Mouse (Mus musculus) embryo, embryonic 10 days (tissue): Measurements from ENCODE around the gene Clta.
A peak's percentile ranks its signal among the peaks of the same experiment; 100 is the strongest.

Experiments
- DNase-seq: peaks from one replicate; pipeline ENCODE4 v3.0.0-alpha.2; 2015; ENCODE audit warnings: low spot score

Gene Clta

GRCm38 (mm10) chr4:44004126-44004525, at the start of gene Clta:
Gene Clta, plus strand, starts transcription at chr4:44004452.
- no peak for DNase-seq

DNA sequence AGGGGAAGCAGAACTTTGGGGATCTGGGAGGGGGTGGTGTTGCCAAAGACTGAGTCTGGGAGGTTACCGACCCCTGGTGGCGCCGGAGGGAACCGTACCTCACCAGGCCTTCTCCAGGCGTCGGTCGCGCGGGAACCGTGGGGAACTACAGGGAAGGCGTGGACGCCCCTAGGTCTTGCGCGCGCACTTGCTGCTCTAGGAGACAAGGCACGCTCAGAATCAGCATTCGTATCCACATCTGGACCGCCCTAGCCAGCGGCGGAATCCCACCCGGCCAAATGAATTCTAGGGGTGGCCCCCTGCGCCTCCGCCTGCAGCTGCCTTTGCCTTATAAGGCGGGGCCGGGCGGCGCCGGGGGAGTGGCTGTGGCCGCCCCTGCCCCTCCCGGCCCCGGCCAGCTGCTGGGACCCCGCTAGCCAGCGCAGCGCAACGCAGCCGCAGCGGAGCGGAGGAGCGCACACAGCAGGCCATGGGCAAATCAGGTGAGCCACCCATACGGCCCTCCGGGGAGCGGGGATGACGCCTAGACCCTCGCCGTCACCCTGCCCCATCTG, 46.9 kb upstream of the Clta start, which contains the start of gene Glipr2:
Glipr2 (plus strand) TSS at position 110 of the 554 bp plus-strand sequence.
- peak; percentile 93 for DNase-seq

GRCm38 (mm10) chr4:43957846-43958461, 46.3 kb upstream of the Clta start:
- peak; percentile 79 for DNase-seq

DNA sequence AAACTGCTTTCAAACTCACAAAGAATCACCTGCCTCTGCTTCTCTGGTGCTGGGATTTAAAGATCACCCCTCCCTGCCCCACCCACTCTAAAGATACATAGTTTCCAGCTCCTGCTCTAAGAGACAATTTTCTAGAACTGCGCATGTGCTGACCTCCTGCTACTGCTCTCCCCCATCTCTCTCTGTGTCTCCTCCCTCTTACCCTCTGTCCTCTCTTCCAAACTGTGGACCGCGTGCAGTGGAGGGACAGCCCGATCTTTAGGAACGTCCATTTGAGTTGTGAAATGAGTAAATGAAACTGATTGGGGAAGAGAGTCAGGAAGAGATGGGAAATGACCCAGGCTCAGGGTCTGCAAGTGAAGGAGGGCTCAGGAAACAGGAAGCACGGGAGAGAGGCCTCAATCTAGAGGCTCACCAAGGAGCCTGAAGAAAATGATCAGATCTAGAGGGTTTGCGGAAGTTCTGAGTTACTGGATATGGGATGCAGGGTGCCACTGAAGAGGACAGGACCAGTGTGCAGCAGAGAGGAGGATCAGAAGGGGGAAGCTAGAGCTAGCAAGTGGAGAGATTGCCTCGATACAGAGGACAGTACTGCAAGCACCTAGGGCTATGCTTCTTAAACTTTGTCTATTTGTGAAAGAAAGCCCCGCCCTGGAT, 44.6 kb upstream of the Clta start:
- DNase-seq, result no peak

- no peak for DNase-seq
These were observed 44.0 kb upstream of the Clta start for GRCm38 (mm10) chr4:43960207-43960606.

DNA sequence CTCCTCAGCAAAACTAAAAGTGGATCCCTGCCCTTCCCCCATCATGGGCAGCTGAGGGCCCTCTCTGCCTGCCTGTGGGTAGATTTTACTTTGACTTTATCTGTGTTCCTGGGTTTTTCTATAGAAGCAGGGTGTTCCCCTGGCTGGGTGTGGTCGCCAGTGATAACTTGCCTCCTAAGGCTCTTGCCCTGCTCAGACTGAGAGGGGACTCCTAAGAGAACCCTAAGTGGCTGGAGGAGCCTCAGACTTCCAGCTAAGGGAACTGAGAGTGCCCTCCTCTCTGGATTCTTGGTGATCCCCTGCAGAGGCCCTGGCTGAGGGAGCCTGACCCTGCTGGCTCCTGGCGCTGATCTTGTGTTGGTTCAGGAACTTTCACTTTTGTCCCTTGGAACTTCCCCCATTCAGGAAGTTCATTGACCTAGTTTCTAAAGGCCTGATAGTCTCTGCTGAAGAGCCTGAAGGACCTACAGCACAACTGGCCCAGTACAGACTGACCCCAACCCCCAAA, 39.9 kb upstream of the Clta start:
- DNase-seq, result no peak

DNA sequence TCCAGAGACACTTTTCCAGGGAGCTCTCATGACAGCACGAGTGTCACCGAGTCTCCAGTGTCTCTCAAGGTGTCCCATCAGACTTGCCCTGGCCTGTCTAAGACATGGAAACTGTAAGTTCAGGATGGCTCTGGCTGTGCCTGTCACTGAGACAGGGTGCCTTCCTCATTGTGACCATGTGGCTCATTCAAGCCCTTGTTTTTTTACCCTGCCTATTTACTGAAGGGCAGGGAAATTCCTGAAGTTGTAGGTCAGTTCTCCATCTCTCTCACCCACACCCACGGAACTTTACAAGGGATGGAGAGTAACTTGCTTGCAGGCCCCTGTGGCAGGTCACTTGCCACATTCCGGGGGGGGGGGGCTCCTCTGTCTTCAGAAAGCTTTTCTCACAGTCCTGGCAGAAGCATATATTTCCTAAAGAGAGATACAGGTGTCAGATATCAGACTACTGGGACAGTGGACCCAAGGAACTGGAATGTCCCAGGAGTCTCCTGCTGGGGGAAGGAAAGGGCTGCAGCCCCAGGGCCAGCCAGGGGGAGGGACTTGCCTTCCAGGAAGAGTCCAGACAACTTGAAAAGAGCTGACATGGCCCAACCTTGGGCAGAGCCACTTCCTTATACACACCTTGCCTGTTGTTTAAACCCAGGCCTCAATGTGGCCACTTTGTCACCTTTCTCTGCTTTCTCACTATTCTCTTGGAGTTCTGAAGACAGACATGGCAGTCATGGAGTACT, 39.1 kb upstream of the Clta start:
- no peak for DNase-seq

GRCm38 (mm10) chr4:43965856-43966535, 38.3 kb upstream of the Clta start:
- DNase-seq, result no peak

GRCm38 (mm10) chr4:43968650-43969049, 35.6 kb upstream of the Clta start:
- peak; percentile 20 for DNase-seq

- DNase-seq, result peak; percentile 34
These were observed 34.9 kb upstream of the Clta start for GRCm38 (mm10) chr4:43969373-43969772.

DNA sequence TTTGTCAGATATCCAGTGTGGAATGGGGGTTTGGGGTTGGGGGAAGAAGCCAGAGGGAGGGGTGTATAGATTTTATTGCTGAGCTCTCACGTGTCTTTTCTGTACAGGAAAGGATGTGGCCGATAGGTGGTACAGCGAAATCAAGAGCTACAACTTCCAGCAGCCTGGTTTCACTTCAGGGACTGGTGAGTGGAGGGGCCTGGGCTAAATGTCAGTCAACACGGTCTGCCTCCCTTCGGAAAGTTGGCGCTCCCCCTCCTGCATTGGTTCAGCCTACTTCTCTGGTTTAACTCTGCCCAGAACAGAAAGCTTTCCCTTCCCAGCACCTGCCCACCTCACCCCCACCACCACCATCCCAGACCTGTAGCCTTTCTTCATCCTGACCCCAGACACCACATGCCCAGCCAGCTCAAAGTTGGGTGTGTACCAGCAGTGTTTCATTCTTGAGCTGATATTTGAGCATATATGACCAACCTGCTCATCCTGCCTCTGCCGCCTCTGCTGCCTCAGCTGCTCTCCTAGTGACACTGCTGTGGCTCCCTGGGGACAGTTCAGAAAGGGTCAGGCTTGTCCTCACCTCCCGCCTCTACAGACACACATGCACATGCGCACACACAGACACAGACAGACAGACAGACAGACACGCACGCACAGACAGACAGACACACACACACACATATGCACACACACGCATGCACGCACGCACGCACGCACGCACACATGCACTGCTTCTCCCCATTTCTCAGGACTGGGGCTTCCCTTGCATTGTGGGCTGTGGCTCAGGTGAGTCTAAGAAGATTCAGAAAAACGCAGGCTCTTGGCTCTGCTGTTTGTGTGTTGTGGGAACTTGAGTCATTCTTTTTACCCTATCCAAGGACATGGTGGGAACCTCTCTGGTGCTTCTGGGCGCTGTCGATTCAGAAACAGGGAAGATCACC, 33.6 kb upstream of the Clta start:
- DNase-seq, result no peak

DNA sequence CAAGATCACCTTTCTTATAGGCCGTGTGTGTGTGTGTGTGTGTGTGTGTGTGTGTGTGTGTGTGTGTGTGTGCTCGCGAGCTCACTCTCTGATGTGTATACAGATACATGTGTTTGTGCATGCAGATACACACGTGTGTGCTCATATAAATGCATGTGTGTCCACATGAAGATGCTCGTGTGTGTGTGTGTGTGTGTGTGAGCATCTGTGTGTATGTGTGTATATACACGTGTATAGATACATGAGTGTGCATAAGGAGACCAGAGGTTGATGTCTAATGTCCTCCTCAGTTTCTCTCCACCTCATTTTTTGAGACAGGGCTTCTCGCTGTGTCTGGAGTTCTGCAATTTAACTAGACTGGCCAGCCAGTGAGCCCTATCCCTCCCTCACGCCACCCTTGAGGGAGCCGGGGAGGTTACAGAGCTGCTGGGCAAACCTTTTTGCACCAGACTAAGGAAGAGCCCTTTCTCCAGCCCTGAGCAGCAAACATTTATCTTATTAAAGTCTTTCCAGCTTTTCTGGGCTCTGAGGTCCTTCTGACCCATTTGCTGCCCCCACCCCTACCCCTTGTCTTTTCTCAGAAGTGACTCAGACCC, 32.6 kb upstream of the Clta start:
- no peak for DNase-seq

DNA sequence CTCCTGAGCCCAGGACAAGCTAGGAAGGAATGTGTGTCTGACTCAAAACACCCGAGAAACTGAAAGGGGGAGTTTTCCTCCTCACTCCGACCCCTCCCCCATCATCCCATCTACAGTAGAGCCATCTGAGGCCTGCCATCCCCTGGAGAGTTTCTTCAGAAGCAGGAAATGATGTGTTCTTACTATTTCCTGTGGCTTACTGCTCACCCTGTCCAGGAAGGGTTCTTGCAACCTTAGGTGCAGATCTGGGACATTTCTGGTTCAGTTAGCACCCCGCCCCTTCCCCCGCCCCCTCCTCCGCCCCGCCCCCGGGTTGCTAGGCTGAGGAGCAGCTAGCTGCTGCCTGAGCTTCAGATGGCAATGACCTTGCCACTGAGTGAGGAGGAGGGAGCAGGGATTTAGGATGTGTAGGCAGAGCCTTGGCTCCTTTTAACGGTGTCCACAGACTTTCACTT, 32.1 kb upstream of the Clta start:
- DNase-seq, result peak; percentile 58

GRCm38 (mm10) chr4:43973526-43973981, 30.7 kb upstream of the Clta start:
- DNase-seq, result no peak

DNA sequence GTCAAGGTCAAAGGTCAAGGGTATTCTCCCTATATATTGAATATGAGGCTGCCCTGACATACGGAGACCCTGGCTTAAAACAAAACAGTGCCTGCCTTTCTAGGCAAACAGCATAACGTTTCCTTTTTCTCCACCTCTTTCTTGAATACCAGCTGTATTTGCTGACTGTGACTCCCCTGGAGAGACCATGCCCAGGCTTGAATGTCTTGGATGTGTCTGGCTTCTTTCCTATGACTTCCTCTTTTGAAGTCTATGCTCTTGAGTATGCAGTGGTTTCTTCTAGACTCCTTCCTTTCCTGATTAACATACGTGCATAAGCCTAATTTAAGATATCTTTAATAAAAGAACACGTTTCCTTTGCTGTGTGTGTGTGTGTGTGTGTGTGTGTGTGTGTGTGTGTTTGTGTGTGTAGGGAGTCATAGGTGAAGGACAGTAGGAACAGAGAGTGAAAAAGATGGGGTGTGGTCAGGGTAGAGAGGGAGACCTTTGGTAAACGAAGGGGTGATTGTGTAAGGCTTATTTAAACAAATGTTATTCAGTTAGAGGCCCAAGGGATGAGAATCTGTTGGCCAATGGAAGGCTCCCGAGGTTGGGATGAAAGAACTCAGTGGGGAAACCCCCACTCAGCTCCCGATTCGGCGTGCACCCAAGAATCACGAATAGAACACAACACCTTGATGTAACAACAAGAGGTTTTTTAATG, 29.2 kb upstream of the Clta start:
- no peak for DNase-seq

DNA sequence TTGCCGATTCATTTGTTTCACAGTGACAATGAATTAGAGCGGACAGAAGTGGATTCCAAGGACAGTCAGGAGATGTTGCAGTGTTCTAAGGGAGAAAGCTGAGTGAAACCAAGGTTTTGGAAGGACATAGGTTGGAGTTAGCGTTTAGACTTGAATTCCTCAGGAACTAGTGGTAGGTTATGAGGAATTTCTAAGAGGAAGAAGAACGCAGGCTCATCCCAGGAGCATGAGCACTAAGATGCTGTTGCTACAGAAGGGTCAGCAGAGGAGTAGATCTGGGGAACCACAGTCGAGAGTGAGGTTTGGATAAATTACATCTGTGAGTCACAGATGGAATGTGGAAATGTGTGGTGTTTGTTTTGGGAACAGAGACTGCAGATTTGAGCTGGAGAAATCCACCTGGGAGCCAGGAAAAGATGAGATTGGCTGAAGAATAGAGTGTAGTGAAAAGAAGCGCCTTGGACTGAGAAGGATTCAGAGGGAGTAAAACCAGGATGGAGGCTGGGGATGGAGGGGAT, 28.0 kb upstream of the Clta start:
- no peak for DNase-seq

DNA sequence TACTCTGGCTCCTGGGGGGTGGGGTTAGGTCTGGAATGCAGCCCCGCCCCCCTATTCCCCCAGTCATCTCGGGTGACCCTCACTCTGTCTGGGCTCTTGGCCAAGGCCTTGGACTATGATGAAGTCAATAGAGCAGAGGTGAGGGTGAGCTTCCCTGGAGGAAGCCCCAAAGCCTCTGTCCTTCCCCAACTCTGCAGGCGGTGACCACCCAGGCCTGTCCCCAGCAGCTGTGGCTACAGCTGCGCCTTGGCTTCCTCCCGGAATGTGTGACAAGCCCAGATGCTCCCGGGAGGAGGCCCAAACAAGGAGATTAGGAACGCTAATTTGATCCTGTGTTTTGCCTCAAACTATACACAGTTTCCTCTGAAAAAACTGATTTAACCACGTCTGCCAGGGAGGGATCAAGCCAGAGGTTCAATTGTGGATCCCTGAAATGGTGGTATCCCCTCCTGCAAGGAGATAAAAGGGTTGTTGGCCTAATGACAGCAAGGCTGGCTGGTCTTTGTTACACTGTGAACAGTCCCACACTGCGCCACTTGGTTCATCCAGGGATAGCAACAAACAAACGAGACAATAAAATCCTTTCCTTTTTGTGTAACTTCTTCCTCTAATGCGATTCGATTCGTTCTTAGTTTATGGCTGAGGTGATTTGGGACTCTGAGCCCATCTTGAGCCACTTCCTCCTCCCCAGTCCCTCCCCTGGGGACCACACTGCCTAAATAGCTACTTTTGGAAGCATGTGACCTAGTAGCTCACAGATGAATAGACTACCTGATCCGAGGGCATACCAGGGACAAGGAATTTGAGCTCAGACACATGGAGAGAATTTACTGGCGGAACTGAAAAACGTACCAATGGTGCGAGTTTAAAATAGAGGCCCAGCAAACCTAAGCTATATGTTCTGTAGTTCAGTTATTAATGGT, 25.5 kb upstream of the Clta start:
- DNase-seq, result peak; percentile 59

- DNase-seq, result no peak
These were observed 24.5 kb upstream of the Clta start for GRCm38 (mm10) chr4:43979746-43980145.
